Mouse (Mus musculus): ENCODE data around the gene Lrmda.

Lrmda gene

DNA sequence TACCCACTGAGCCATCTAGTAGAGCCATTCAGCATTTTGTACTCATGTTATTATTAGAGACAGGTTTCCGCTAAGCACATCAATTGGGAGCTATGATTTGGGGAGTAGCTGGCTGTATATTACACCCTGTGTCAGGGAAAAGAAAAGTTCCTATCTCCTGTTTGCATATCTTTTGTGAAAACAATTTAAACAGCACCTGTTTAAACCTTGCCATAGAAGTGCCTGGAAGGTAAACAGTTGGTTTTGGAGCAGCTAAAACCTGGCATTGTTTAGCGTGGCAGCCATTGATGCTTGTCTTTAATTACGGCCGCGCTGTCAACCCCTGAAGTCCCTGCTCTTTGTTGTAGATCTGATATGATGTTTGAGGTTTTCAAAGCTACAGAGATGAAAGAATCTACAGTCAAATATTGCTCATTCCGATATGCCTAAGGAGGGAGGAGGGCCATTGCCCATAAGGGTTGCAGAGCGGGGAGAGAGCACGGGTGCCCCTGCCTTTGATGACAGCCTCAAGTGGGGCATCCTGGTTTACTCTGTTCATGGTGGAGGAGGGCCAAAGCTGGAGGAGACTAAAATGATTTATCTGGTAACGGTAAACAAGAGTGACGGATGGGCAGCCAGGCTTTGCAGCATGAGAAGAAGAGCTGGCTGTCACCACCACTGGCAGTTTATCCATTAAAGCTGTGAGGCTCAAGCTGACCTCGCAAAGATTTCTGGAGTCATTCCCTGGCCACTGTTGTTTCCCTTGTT lies 306.9 kb downstream of the Lrmda start:
- DNase-seq (ENCODE audit: low spot score): no peak

- DNase-seq (ENCODE audit: low spot score): no peak
These were observed 309.7 kb downstream of the Lrmda start for GRCm38 (mm10) chr14:22329191-22329590.

DNA sequence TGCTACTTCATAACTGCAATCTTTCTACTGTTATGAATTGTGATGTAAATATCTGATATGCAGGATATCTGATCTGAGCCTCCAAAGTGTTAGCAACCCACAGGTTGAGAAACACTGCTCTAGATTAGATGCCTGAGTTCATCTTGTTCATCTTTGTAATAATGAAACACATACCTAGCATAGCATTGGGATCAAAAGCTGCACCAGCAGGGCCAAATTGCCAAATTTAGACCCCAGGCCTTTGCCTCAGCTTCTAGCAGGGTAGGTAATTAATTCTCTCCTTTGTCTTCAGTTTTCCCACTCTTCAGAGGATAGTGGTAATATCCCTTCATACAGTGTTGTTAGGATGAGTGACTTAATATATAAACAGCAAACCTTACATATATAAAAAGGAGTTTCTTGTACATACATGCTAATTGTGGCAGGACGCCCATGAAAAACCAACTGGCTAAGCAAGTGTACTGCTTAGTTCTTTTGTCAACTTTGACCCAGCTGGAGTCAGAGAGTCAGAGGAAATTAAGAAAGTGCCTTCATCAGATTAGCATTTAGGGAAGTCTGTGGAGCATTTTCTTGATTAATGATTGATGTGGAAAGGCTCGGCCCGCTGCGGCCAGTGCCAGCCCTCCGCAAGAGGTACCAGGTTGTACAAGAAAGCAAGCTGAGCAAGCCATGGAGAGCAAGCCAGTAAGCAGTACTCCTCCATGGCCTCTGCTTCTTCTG lies 315.7 kb downstream of the Lrmda start:
- no peak for DNase-seq (ENCODE audit: low spot score)

DNA sequence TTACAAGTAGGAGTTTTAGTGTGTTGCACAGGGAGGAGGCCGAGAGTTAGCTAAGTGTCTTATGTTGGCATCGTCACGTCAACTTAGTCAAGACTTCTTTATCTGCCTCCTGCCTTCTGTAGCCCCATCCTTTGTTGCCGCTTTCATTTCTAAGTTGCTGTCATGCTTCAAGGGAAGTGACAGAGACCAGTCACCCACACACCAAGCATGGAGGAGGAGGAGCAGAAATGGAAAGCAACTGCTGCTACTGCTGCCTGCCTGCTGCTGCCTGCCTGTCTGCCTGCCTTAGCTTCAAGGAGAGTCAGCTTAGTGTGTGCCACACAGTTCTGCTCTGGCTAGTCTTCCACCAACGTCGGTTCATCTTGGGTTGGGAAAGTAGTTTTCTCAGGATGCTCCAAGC lies 319.7 kb downstream of the Lrmda start:
- no peak for DNase-seq (ENCODE audit: low spot score)

DNA sequence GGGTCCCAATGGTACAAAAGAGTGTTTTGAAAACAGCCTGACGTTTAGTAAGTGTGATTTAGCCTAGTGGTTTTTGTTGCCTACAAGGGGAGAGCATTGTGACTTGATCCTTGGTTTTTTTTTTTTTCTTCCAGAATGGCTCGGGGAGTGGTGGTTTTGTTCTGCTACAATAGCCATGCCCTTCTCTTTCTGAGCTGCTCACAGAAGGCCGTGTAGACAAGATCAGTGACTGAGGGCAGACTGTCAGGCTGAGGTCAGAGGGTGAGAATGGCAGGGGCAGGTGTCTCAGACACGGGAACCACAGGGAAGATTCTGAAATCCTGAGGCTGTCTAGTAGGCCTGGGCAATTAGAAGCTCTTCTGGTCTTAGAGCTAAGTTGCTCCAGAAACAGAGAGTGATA lies 323.8 kb downstream of the Lrmda start:
- DNase-seq (ENCODE audit: low spot score): no peak

- DNase-seq (ENCODE audit: low spot score): no peak
These were observed 325.7 kb downstream of the Lrmda start for GRCm38 (mm10) chr14:22345248-22345647.

GRCm38 (mm10) chr14:22353626-22354025 lies 334.1 kb downstream of the Lrmda start:
- DNase-seq (ENCODE audit: low spot score): no peak

DNA sequence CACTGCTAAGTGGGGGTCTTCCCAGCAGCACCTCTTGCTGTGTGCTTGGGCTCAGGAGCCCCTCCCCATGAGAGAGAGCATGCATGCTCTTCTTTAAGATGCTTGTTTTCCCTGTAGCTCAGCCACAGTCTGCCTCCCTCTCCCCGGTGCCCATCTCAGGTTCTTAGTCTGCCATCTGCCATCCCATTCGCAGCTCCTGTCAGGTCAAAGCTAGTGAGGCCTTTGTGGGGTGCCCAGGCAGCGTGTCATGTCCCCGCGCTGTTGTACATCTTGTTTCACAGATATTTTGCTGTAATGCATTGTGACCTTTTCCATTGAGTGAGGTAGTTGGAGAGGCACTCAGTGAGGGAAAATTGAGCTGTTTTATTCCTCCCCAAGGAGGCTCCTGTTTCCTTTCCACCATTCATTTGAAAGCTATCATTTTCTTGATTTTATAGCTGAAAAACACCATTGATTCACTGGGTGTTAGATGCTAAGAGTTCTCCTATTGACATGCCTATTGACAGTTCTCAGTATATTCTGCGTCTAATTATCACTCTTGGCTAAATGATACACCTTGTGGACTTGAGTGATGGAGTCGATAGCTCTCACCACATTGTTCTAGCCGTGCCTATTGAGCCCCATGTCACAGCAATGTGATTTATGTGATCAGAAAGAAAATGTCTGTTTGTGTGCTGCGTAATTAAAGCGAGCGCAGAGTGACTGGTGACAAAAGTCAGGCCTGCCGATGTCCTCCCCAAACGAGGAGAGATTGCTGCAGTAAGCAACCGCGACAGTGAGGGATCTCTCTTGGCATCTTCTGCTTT lies 335.5 kb downstream of the Lrmda start:
- DNase-seq (ENCODE audit: low spot score): no peak

DNA sequence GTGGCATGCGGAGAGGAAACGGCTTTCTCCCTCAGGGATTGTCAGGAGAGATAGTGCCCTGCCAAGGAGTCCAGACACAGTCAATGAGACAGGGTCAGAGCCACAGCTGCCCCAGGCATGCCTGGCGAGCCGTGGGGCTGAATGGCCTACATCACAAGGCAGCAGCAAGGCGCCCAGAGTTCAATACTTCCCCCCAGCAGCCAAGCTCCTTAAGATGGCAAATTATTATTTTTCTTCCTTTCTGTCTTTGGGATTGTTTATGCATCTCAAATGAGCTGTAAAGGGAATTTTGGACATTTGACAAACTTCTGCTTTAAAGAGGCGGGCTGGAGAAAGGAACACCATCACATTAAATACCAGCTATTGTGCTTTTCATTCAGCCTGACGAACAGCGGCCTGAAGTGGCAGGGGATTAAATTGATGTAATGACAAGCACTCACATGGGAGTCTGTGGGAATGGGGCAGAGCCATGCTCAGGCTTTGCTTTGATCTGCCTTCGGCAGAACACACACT lies 338.5 kb downstream of the Lrmda start:
- no peak for DNase-seq (ENCODE audit: low spot score)

- DNase-seq (ENCODE audit: low spot score): no peak
These were observed 344.7 kb downstream of the Lrmda start for GRCm38 (mm10) chr14:22364010-22364748.

- DNase-seq (ENCODE audit: low spot score): no peak
These were observed 345.4 kb downstream of the Lrmda start for GRCm38 (mm10) chr14:22364771-22365355.

DNA sequence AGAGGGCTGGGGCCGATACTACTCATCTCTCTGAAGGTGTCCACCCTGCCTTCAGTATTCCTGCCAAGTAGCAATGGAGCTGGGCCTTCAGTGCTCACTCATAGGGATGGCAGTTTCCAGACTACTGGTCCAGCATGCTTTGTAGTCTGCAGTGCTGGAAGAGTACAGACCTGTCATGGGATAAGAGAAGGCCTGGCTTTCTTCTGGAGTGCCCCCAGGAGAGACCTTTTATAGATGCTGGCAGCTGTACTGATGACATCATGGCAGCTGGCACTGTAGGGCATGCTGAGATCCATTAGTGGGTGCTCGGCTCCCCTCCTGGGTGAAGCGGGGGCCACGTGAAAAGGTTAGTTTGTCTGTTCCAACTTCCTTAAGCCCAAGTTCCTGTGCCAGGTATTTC lies 348.1 kb downstream of the Lrmda start:
- DNase-seq (ENCODE audit: low spot score): no peak

GRCm38 (mm10) chr14:22371136-22371535 lies 351.6 kb downstream of the Lrmda start:
- DNase-seq (ENCODE audit: low spot score): no peak

- no peak for DNase-seq (ENCODE audit: low spot score)
These were observed 353.3 kb downstream of the Lrmda start for GRCm38 (mm10) chr14:22372666-22373360.

GRCm38 (mm10) chr14:22373361-22373745 lies 353.8 kb downstream of the Lrmda start:
- no peak for DNase-seq (ENCODE audit: low spot score)

- no peak for DNase-seq (ENCODE audit: low spot score)
These were observed 357.6 kb downstream of the Lrmda start for GRCm38 (mm10) chr14:22377148-22377547.

DNA sequence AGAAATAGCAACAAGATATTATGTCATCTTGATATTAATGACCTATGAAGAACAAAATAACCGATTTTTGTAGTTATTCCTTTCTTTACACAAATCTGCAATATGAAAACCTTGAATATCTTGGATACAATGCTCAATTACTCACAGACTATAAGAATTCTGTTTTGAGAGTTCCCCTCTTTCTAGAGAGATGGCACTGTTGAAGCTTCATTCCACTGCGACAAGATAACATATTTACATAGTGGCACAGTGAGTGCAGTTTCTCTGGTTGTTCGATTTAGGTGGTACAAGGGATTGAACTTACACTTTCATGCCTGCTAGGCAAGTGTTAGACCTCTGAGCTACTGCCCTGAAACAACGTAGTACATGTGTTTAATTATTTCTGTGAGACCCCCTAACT lies 362.6 kb downstream of the Lrmda start:
- no peak for DNase-seq (ENCODE audit: low spot score)

DNA sequence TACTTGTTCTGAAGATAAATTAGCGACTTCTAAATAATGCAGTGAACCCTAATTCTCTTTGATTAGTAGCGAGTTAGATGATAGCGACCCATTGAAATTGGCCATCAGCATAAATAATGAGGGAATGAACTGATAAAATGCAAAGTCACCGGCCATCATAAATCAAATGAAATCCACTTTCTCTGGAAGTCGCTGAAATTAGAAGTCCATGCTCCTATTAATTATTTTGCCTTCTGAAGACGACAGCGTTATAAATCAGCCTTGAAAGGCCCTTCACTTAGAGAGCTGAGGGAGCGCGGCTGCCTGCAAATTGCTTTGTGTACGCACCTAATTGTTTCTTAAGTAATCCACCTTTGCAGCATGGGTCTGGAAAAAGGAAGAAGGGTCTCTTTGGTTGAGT lies 374.1 kb downstream of the Lrmda start:
- DNase-seq (ENCODE audit: low spot score): no peak

DNA sequence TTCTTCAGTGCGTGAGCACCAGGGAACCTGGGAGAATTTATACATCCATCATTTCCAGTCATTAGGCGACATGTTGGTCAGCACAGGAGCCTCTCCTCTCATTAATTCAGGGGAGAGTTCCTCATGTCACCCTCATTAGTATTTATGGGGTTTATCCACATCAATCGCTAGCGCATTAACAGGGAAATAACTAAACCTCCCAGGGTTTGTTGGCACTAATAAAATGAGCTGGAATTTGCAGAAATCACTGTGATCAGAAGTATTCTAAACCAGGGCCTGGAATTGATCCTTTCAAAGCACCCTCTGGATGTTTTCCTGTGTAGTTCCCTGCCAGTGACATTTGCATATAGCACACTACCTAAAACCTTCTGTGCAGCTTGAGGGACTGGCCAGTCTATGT lies 382.9 kb downstream of the Lrmda start:
- no peak for DNase-seq (ENCODE audit: low spot score)

DNA sequence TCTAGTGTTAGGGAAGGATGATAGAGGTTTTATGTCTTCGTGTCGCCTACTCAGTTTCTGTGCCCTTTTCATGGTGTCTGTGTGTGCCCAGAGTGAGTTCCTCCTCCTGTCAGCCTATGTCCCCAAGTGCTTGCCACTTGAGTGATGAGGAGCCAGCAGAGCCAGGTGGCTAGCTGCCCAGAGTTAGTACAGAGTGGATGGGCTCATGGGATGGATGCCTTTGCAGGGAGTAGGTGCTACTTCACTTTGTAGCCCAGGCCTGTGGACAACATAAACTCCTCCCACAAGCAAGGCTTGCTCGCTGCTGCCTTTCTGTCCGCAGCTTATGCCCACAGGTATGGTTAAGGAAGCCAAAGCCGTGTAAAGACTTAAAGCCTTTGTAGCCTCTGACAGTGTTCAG lies 387.1 kb downstream of the Lrmda start:
- no peak for DNase-seq (ENCODE audit: low spot score)

GRCm38 (mm10) chr14:22410826-22411225 lies 391.3 kb downstream of the Lrmda start:
- no peak for DNase-seq (ENCODE audit: low spot score)

All from urinary bladder, postnatal 10 days (tissue).